Mouse (Mus musculus): ENCODE data around the gene Nfatc4. TPM values are rescaled to one million over a fixed set of nuclear protein-coding genes. Genes with fewer than 3 reads are reported as not detected.

Nfatc4 gene
- total and polyA plus RNA-seq, 3 experiments, result 0.71 TPM; not detected in 2

DNA sequence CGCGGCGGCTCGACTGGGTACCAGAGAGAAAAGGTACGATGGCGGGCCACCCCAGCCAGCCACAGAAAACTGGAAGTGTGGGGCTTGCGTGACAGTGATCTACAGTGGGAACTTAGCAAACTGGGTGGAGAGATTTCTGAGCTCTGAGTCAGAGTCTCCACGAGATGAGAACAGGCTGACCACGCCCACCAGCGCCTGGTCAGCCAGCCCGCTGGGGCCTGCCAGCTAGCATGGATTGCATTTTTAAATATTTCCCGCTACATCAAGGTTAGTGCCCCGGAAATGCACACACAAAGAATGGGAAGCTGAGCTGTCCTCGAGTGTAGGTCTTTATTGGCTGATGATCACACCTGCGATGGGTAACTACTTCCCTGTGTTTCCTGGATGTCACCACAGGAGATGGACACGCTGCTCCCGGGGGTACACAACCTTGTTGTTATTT lies 7.6 kb upstream of the Nfatc4 start:
- no peak for ATAC-seq (ENCODE audit: extremely low read depth, insufficient number of reproducible peaks, low FRiP score, poor library complexity, severe bottlenecking)
- TF ChIP-seq TAL1 (conservative IDR thresholded peaks at IDR 0.05; ENCODE audit: low read depth, low read length), result no peak
- TF ChIP-seq GATA1 (IDR thresholded peaks at IDR 0.05; ENCODE audit: borderline replicate concordance, low read length), result no peak
- no peak for TF ChIP-seq CTCF (IDR thresholded peaks at IDR 0.05; ENCODE audit: low read depth, low read length)
- no peak for TF ChIP-seq POLR2AphosphoS5 (IDR thresholded peaks at IDR 0.05; ENCODE audit: insufficient replicate concordance, low read depth, low read length)
- TF ChIP-seq GATA2 (IDR thresholded peaks at IDR 0.05; ENCODE audit: borderline replicate concordance, low read depth, low read length), result no peak
- no peaks in the 10 kb centered on the region for H3K36me3 ChIP-seq (replicated peaks)
- H3K4me3 ChIP-seq (ENCODE audit: low read depth, low read length), result no peak overlapping the region
- no peak for DNase-seq (ENCODE audit: low spot score)
- peaks cover 42% of the 10 kb centered on the region for H3K27me3 ChIP-seq (ENCODE audit: insufficient read depth, low read length)
- no peaks in the 10 kb centered on the region for H3K9me3 ChIP-seq (replicated peaks)
- no peaks in the 10 kb centered on the region for H3K4me1 ChIP-seq (ENCODE audit: insufficient read depth, low read depth, low read length)

DNA sequence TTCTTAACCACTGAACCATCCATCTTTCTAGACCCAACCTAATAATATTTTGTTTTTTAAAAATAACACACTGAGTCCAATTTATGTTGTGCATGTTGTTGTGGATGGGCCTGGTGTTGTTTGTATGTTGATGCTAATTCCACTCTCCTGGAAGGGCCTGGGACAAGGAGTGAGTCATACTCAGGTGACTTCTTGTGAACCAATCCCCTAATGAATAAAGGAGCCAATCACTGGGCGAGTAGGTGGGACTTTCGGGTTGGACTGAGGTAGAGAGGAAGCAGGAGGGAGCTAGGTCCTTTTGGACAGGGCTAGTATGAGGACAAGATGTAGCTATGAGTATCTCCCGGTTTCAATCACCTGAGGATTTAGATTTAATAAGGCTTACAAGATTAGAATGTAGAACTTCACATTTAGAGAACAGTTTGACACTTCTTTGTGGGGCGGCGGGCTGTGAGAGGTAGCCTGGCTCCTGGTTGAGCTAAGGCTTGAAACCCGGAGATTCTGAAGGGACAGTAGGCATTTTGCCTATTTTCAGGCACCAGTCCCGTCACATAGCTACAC lies 3.0 kb upstream of the Nfatc4 start:
- Histone ChIP-seq H3K4me1 (ENCODE audit: insufficient read depth, low read depth, low read length) (peaks cover 21% of the 10 kb centered on the region), H3K4me3 (ENCODE audit: low read depth, low read length) (no peak overlapping the region), H3K36me3 (replicated peaks) (no peaks in the 10 kb centered on the region), H3K27me3 (ENCODE audit: insufficient read depth, low read length) (peaks cover 69% of the 10 kb centered on the region), H3K9me3 (replicated peaks) (no peaks in the 10 kb centered on the region)
- TF ChIP-seq GATA2 (IDR thresholded peaks at IDR 0.05; ENCODE audit: borderline replicate concordance, low read depth, low read length) (no peak), POLR2AphosphoS5 (IDR thresholded peaks at IDR 0.05; ENCODE audit: insufficient replicate concordance, low read depth, low read length) (no peak), CTCF (IDR thresholded peaks at IDR 0.05; ENCODE audit: low read depth, low read length) (no peak), GATA1 (IDR thresholded peaks at IDR 0.05; ENCODE audit: borderline replicate concordance, low read length) (no peak), TAL1 (conservative IDR thresholded peaks at IDR 0.05; ENCODE audit: low read depth, low read length) (no peak)
- ATAC-seq (ENCODE audit: extremely low read depth, insufficient number of reproducible peaks, low FRiP score, poor library complexity, severe bottlenecking) (no peak), DNase-seq (ENCODE audit: low spot score) (no peak)

DNA sequence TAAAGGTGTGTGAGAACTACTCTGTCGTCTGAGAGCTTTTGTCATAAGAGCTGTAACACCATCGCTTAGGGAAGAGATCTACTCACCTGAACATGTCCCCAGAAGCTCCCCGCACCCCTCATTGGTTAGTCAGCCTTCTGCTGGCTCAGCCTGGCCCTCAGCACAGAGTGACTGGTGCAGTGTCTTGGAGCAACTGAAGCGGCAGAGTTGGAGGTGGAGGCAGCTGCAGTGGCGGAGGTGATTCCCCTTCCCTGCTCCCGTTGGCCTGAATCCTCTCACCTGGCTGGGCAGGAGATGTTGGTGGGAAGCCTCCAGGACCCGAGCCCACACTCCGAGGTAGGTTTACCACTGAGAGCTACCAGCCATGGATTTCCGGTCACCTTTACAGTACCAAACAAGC lies 2.4 kb upstream of the Nfatc4 start:
- peaks cover 21% of the 10 kb centered on the region for H3K4me1 ChIP-seq (ENCODE audit: insufficient read depth, low read depth, low read length)
- no peaks in the 10 kb centered on the region for H3K36me3 ChIP-seq (replicated peaks)
- peaks cover 71% of the 10 kb centered on the region for H3K27me3 ChIP-seq (ENCODE audit: insufficient read depth, low read length)
- H3K9me3 ChIP-seq (replicated peaks), result no peaks in the 10 kb centered on the region
- no peak for TF ChIP-seq CTCF (IDR thresholded peaks at IDR 0.05; ENCODE audit: low read depth, low read length)
- no peak for TF ChIP-seq GATA1 (IDR thresholded peaks at IDR 0.05; ENCODE audit: borderline replicate concordance, low read length)
- TF ChIP-seq TAL1 (conservative IDR thresholded peaks at IDR 0.05; ENCODE audit: low read depth, low read length), result no peak
- no peak for TF ChIP-seq GATA2 (IDR thresholded peaks at IDR 0.05; ENCODE audit: borderline replicate concordance, low read depth, low read length)
- TF ChIP-seq POLR2AphosphoS5 (IDR thresholded peaks at IDR 0.05; ENCODE audit: insufficient replicate concordance, low read depth, low read length), result no peak
- no peak for ATAC-seq (ENCODE audit: extremely low read depth, insufficient number of reproducible peaks, low FRiP score, poor library complexity, severe bottlenecking)
- DNase-seq (ENCODE audit: low spot score), result no peak
- H3K4me3 ChIP-seq (ENCODE audit: low read depth, low read length), result no peak overlapping the region

DNA sequence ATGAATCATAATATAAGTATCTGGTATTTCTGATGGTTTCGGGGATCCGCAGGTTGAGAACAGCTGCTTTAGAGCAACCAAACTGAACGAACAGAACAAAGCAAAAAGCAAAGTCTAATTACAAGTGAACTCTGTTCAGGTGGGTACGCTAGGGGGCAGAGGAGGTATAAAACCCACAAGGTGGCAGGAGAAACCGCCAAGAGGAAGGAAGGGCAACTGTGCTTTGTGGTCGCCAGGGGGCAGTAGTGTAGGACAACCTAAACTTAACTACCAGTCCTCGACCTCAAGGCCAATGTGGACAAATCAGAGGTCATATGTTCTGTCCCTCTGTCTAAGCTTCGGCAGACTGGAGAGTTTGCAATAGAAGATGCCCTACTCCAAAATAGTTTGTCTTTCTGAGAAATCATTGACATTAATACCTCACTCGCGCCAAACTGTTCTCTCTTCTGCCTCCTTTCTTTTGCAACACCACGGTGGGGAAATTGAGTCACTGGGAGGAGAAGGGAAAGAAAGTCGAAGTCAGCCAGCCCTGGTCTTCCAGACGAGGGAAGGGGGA lies 431 bp upstream of the Nfatc4 start:
- peaks cover 74% of the 10 kb centered on the region for H3K27me3 ChIP-seq (ENCODE audit: insufficient read depth, low read length)
- TF ChIP-seq GATA2 (IDR thresholded peaks at IDR 0.05; ENCODE audit: borderline replicate concordance, low read depth, low read length) (no peak), CTCF (IDR thresholded peaks at IDR 0.05; ENCODE audit: low read depth, low read length) (peak; percentile 87)
- ATAC-seq (ENCODE audit: extremely low read depth, insufficient number of reproducible peaks, low FRiP score, poor library complexity, severe bottlenecking) (no peak; the same call in 1 of the 2 replicates), DNase-seq (ENCODE audit: low spot score) (peak; percentile 56)
- H3K9me3 ChIP-seq (replicated peaks), result no peaks in the 10 kb centered on the region
- peaks cover 21% of the 10 kb centered on the region for H3K4me1 ChIP-seq (ENCODE audit: insufficient read depth, low read depth, low read length)
- H3K36me3 ChIP-seq (replicated peaks), result no peaks in the 10 kb centered on the region
- peak overlapping the region; percentile 70; the same call in 1 of the 2 replicates for H3K4me3 ChIP-seq (ENCODE audit: low read depth, low read length)

DNA sequence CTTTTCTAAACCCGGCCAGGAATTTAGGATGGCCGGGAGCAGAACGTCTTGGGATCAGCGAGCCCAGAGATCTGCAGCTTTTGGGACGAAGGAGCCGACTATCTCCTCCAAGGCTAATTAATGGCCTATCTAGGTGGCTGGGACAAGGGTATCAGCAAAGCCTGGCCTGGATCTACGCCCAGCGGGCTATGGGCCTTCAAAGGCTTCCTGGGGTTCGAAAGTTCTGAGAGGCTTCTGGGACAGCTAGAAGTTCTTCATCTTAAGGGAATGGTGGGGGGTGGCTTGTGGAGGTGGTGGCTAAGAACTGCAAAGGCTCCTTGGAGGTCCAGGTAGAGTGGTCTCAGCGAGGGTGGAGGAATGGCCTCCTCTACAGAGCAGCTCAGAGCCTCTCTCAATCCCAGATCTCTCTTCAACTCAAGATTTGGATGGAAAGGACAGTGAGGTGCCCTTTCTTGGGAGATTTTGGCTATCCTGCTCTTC lies 1.1 kb downstream of the Nfatc4 start:
- Histone ChIP-seq H3K9me3 (replicated peaks) (no peaks in the 10 kb centered on the region), H3K36me3 (replicated peaks) (no peaks in the 10 kb centered on the region), H3K4me3 (ENCODE audit: low read depth, low read length) (peak overlapping the region; percentile 70; the same call in 1 of the 2 replicates), H3K4me1 (ENCODE audit: insufficient read depth, low read depth, low read length) (peaks cover 23% of the 10 kb centered on the region), H3K27me3 (ENCODE audit: insufficient read depth, low read length) (peaks cover 74% of the 10 kb centered on the region)
- DNase-seq (ENCODE audit: low spot score) (no peak), ATAC-seq (ENCODE audit: extremely low read depth, insufficient number of reproducible peaks, low FRiP score, poor library complexity, severe bottlenecking) (no peak)
- no peak for TF ChIP-seq GATA2 (IDR thresholded peaks at IDR 0.05; ENCODE audit: borderline replicate concordance, low read depth, low read length)
- TF ChIP-seq POLR2AphosphoS5 (IDR thresholded peaks at IDR 0.05; ENCODE audit: insufficient replicate concordance, low read depth, low read length), result no peak
- no peak for TF ChIP-seq GATA1 (IDR thresholded peaks at IDR 0.05; ENCODE audit: borderline replicate concordance, low read length)
- TF ChIP-seq TAL1 (conservative IDR thresholded peaks at IDR 0.05; ENCODE audit: low read depth, low read length), result no peak
- no peak for TF ChIP-seq CTCF (IDR thresholded peaks at IDR 0.05; ENCODE audit: low read depth, low read length)

DNA sequence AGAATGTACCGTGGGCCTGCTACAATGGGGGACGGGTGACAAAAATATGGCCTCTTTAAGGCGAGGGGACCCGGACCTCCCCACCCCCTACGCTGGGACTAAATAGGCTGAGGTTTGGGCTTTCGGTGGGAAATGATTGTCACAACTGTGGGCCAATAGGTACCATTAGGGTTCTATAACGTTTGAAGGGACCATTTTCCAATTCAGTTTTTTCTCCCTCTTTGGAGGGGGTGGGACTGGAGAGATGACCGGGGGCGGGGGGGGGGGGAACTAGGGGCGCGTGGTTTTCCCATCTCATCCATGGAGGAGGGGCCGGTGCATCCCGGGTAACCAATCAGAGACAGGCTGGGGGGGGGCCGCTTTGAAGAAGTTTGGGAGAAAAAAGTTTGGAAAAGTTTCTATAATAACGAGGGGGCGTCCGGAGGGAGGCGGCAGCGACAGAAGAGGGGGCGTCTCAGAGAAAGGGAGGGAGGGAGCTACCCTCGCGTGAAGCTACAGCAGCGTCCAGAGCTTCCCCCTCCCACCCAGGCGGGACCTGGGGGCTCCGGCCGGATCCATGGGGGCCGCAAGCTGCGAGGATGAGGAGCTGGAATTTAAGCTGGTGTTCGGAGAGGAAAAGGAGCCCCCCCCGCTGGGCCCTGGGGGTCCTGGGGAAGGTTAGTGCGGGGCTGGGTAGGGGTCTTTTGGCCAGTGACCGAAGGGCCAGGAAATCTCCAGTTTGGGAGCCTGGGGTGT lies 1.7 kb downstream of the Nfatc4 start:
- no peak for ATAC-seq (ENCODE audit: extremely low read depth, insufficient number of reproducible peaks, low FRiP score, poor library complexity, severe bottlenecking)
- no peak for DNase-seq (ENCODE audit: low spot score)
- Histone ChIP-seq H3K4me3 (ENCODE audit: low read depth, low read length) (no peak overlapping the region), H3K4me1 (ENCODE audit: insufficient read depth, low read depth, low read length) (peaks cover 23% of the 10 kb centered on the region), H3K27me3 (ENCODE audit: insufficient read depth, low read length) (peaks cover 76% of the 10 kb centered on the region), H3K9me3 (replicated peaks) (no peaks in the 10 kb centered on the region), H3K36me3 (replicated peaks) (no peaks in the 10 kb centered on the region)
- TF ChIP-seq POLR2AphosphoS5 (IDR thresholded peaks at IDR 0.05; ENCODE audit: insufficient replicate concordance, low read depth, low read length) (no peak), GATA2 (IDR thresholded peaks at IDR 0.05; ENCODE audit: borderline replicate concordance, low read depth, low read length) (no peak), CTCF (IDR thresholded peaks at IDR 0.05; ENCODE audit: low read depth, low read length) (no peak), TAL1 (conservative IDR thresholded peaks at IDR 0.05; ENCODE audit: low read depth, low read length) (no peak), GATA1 (IDR thresholded peaks at IDR 0.05; ENCODE audit: borderline replicate concordance, low read length) (no peak)

Measured in G1E (cell line).